Mouse (Mus musculus) CH12.LX (cell line): ENCODE measurements around the gene Olfr549. TPM values are rescaled to one million over a fixed set of nuclear protein-coding genes. Genes with fewer than 3 reads are reported as not detected.

Experiments used
- DNase-seq: peaks from one replicate; pipeline ENCODE4 v3.0.0-alpha.2; 2013; ENCODE audit errors: extremely low read depth
- H3K27ac ChIP-seq: 2 replicates; pipeline ENCODE4 v1.5.1; 2012; ENCODE audit warnings: low read depth, mild to moderate bottlenecking, control low read depth, moderate library complexity; ENCODE audit not compliant: insufficient read depth
- H3K27me3 ChIP-seq: replicated peaks from 2 replicates; pipeline ENCODE3; 2012; ENCODE audit warnings: inconsistent platforms
- H3K36me3 ChIP-seq, 2 experiments: replicated peaks in 1 of 2; 2 replicates each; pipeline versions ENCODE3 to v1.6.1; 2012; ENCODE audit warnings: inconsistent platforms in 1 of 2, low read length in 1 of 2, mild to moderate bottlenecking in 1 of 2, mixed read lengths in 1 of 2, moderate library complexity in 1 of 2; ENCODE audit not compliant: control insufficient read depth in 1 of 2, insufficient read depth in 1 of 2
- H3K4me1 ChIP-seq, 2 experiments: 2 replicates each; pipeline ENCODE4 v1.6.1; 2012; ENCODE audit warnings: inconsistent platforms in 1 of 2, moderate library complexity in 1 of 2; ENCODE audit not compliant: insufficient read depth in 2 of 2, control insufficient read depth in 1 of 2
- H3K4me2 ChIP-seq: 2 replicates; pipeline ENCODE4 v1.6.1; 2012; ENCODE audit warnings: low read depth, mild to moderate bottlenecking, control low read depth; ENCODE audit not compliant: poor library complexity, insufficient read depth, severe bottlenecking
- H3K4me3 ChIP-seq, 3 experiments: fragments of 150-350 bp in 1 of 3; sonication (generic) in 1 of 3; replicated peaks in 1 of 3; 2 replicates each; pipeline versions ENCODE3 to v1.5.1; 2011 to 2012; ENCODE audit warnings: low read depth in 2 of 3, low read length in 2 of 3, mild to moderate bottlenecking in 2 of 3, moderate library complexity in 2 of 3, control low read depth in 1 of 3, improper control_type of control experiment in 1 of 3, inconsistent platforms in 1 of 3, mixed read lengths in 1 of 3; ENCODE audit not compliant: poor library complexity in 1 of 3
- H3K79me2 ChIP-seq: replicated peaks from 2 replicates; pipeline ENCODE4 v1.6.1; 2012; ENCODE audit warnings: mild to moderate bottlenecking, moderate library complexity; ENCODE audit not compliant: control insufficient read depth, poor library complexity, insufficient read depth, severe bottlenecking; ENCODE audit errors: extremely low read depth
- H3K9ac ChIP-seq: 2 replicates; pipeline ENCODE4 v1.6.1; 2012; ENCODE audit warnings: low read depth, mild to moderate bottlenecking, control low read depth, moderate library complexity; ENCODE audit not compliant: insufficient read depth
- H3K9me3 ChIP-seq: replicated peaks from 2 replicates; pipeline ENCODE3; 2012; ENCODE audit warnings: low read length, inconsistent platforms, mixed read lengths
- BHLHE40 ChIP-seq: IDR thresholded peaks from 2 replicates; pipeline ENCODE4 v1.6.1; 2011; ENCODE audit warnings: mild to moderate bottlenecking, low read depth, low read length, improper control_type of control experiment
- CHD1 ChIP-seq: IDR thresholded peaks from 2 replicates; pipeline ENCODE4 v1.6.1; 2012; ENCODE audit warnings: low read depth, low read length, improper control_type of control experiment, inconsistent platforms
- CHD2 ChIP-seq: IDR thresholded peaks from 2 replicates; pipeline ENCODE4 v1.6.1; 2011; ENCODE audit warnings: low read length, improper control_type of control experiment
- CTCF ChIP-seq, 2 experiments: IDR thresholded peaks in 1 of 2; conservative IDR thresholded peaks in 1 of 2; 2 replicates each; pipeline ENCODE4 v1.5.1; 2011 to 2012; ENCODE audit warnings: low read depth in 2 of 2, low read length in 2 of 2, improper control_type of control experiment in 1 of 2, inconsistent platforms in 1 of 2, mild to moderate bottlenecking in 1 of 2, moderate library complexity in 1 of 2
- ELF1 ChIP-seq: IDR thresholded peaks from 2 replicates; pipeline ENCODE4 v1.6.1; 2014; ENCODE audit warnings: low read depth, mild to moderate bottlenecking, inconsistent platforms, low read length, improper control_type of control experiment
- GABPA ChIP-seq: IDR thresholded peaks from 2 replicates; pipeline ENCODE4 v1.6.1; 2012; ENCODE audit warnings: low read depth, low read length, improper control_type of control experiment, inconsistent platforms; ENCODE audit not compliant: insufficient replicate concordance
- HCFC1 ChIP-seq: IDR thresholded peaks from 2 replicates; pipeline ENCODE4 v1.6.1; 2012; ENCODE audit warnings: low read depth, mild to moderate bottlenecking, inconsistent platforms, low read length, improper control_type of control experiment
- IRF4 ChIP-seq: IDR thresholded peaks from 2 replicates; pipeline ENCODE4 v1.6.1; 2014; ENCODE audit warnings: low read depth, mild to moderate bottlenecking, inconsistent platforms, low read length, improper control_type of control experiment
- JUN ChIP-seq: IDR thresholded peaks from 2 replicates; pipeline ENCODE4 v1.6.1; 2011; ENCODE audit warnings: low read depth, mild to moderate bottlenecking, low read length, improper control_type of control experiment, moderate library complexity; ENCODE audit not compliant: insufficient read depth
- JUND ChIP-seq: conservative IDR thresholded peaks from 2 replicates; pipeline ENCODE4 v1.6.1; 2011; ENCODE audit warnings: low read depth, low read length, improper control_type of control experiment
- KAT2A ChIP-seq: IDR thresholded peaks from 2 replicates; pipeline ENCODE4 v1.6.1; 2012; ENCODE audit warnings: low read length, improper control_type of control experiment, inconsistent platforms; ENCODE audit not compliant: insufficient replicate concordance
- MAFK ChIP-seq: IDR thresholded peaks from 2 replicates; pipeline ENCODE4 v1.6.1; 2011; ENCODE audit warnings: low read length, improper control_type of control experiment; ENCODE audit not compliant: insufficient replicate concordance
- MAX ChIP-seq: IDR thresholded peaks from 2 replicates; pipeline ENCODE4 v1.6.1; 2011; ENCODE audit warnings: low read length, improper control_type of control experiment
- MYC ChIP-seq: IDR thresholded peaks from 2 replicates; pipeline ENCODE4 v1.6.1; 2011; ENCODE audit warnings: low read depth, mild to moderate bottlenecking, improper control_type of control experiment, low read length
- NELFE ChIP-seq: IDR thresholded peaks from 2 replicates; pipeline ENCODE4 v1.6.1; 2011; ENCODE audit warnings: low read depth, low read length, improper control_type of control experiment
- NRF1 ChIP-seq: IDR thresholded peaks from 2 replicates; pipeline ENCODE4 v1.6.1; 2014; ENCODE audit warnings: low read depth, mild to moderate bottlenecking, inconsistent platforms, low read length, improper control_type of control experiment, moderate library complexity
- PAX5 ChIP-seq: IDR thresholded peaks from 2 replicates; pipeline ENCODE4 v1.6.1; 2012; ENCODE audit warnings: low read length, inconsistent platforms, mixed read lengths
- POLR2AphosphoS2 ChIP-seq: IDR thresholded peaks from 2 replicates; pipeline ENCODE4 v1.6.1; 2011; ENCODE audit warnings: low read depth, low read length, improper control_type of control experiment
- RCOR1 ChIP-seq: conservative IDR thresholded peaks from 2 replicates; pipeline ENCODE4 v1.6.1; 2012; ENCODE audit warnings: low read depth, mild to moderate bottlenecking, inconsistent platforms, low read length, improper control_type of control experiment
- SIN3A ChIP-seq: IDR thresholded peaks from 2 replicates; pipeline ENCODE4 v1.6.1; 2012; ENCODE audit warnings: low read length, improper control_type of control experiment, inconsistent platforms
- TBP ChIP-seq: conservative IDR thresholded peaks from 2 replicates; pipeline ENCODE4 v1.6.1; 2011; ENCODE audit warnings: low read depth, low read length, improper control_type of control experiment
- TCF12 ChIP-seq: IDR thresholded peaks from 2 replicates; pipeline ENCODE4 v1.6.1; 2014; ENCODE audit warnings: low read depth, mild to moderate bottlenecking, inconsistent platforms, low read length, improper control_type of control experiment
- USF1 ChIP-seq: IDR thresholded peaks from 2 replicates; pipeline ENCODE4 v1.6.1; 2014; ENCODE audit warnings: low read depth, mild to moderate bottlenecking, inconsistent platforms, low read length, improper control_type of control experiment
- USF2 ChIP-seq: conservative IDR thresholded peaks from 2 replicates; pipeline ENCODE4 v1.6.1; 2011; ENCODE audit warnings: low read depth, low read length, improper control_type of control experiment
- ZNF384 ChIP-seq: IDR thresholded peaks from 2 replicates; pipeline ENCODE4 v1.6.1; 2012; ENCODE audit warnings: low read depth, low read length, improper control_type of control experiment, inconsistent platforms
- dilution Hi-C: fragments of 300-500 bp; cut with MboI; formaldehyde crosslinking; loops from 2 replicates; pipeline ENCODE4 v1.14.3; 2020; ENCODE audit warnings: low sequenced_read_pairs; ENCODE audit not compliant: extremely low pct_unique_long_range_greater_than_20kb, extremely low pct_ligation_motif_present
- in situ Hi-C: fragments of 300-500 bp; cut with MboI; formaldehyde crosslinking; loops from 3 replicates; pipeline ENCODE4 v1.14.3; 2019; ENCODE audit warnings: low sequenced_read_pairs, low pct_ligation_motif_present, low pct_unique_long_range_greater_than_20kb, mixed read lengths
- polyA plus RNA-seq: library from polyadenylated mRNA; unstranded; fragments of >175 nt; gene quantifications from 2 replicates; pipeline ENCODE4 v1.2.1, GENCODE M21; 2012; ENCODE audit warnings: low read depth; ENCODE audit not compliant: insufficient read length
- total RNA-seq, 2 experiments: library from RNA; depleted of rRNA; stranded (reverse); fragments of 300-350 nt in 1 of 2; fragments of >200 nt in 1 of 2; gene quantifications; 2 replicates each; pipeline ENCODE4 v1.2.3; 2012 to 2014

Olfr549 gene
- total and polyA plus RNA-seq, 3 experiments: not detected

DNA sequence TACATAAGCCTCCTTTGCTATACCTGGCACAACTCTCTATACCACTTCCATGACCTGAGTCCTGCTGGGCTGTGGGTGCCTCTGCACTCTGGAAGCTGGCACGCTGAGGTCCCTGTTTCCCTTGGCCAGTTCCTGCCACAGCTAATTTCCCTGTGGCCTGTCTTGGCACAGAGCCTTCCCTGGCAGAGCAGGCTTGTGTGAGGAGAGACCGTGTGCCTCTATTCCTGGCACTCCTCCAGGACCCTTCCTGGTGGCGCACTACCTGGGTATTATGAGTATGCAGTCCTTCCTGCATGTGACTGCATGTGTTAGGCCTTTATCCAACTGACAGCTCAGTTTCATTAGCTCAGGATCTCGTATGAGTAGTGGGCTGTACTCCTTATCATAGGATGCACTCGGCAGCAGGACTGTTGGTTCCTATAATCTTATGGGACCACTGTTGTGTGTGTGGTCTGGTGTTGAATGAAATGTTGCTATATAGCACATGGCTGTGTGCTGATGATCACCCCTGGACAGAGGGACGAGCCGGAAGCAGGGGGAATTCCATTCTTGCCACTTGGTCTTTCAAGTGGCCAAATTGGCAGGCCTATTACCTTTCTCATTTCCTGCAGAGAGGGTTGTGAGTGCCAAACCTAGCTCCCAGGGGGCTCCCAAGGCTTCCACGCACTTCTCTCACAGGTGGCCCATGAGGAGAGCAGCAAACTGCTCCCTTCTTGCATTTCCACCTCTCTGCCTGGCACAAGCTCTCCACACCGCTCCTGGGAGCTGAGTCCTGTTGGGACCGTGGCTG lies 33.2 kb upstream of the Olfr549 start:
- no peaks in the 10 kb centered on the region for H3K79me2 ChIP-seq
- no peak for TF ChIP-seq HCFC1
- 0 out of 2 replicates have a peak, but pooled peaks have one; percentile 7 for TF ChIP-seq BHLHE40
- no peak for TF ChIP-seq MYC
- TF ChIP-seq TCF12: 0 out of 2 replicates have a peak, but pooled peaks have one; percentile 10
- no peak for TF ChIP-seq CHD2
- TF ChIP-seq KAT2A: no peak
- TF ChIP-seq MAX: no peak
- TF ChIP-seq USF1: no peak
- TF ChIP-seq CTCF (conservative IDR thresholded peaks at IDR 0.05 in 1 of 2, IDR thresholded peaks at IDR 0.05 in 1 of 2; ENCODE audit: low read depth in 2 of 2, low read length in 2 of 2): no peak
- no peak for TF ChIP-seq JUND
- no peak for TF ChIP-seq GABPA
- no peak for TF ChIP-seq NRF1
- no peak overlapping the region for H3K27ac ChIP-seq
- H3K4me2 ChIP-seq: no peak overlapping the region
- in situ Hi-C loops: loop anchor here (25.0 kb wide), 1 partner anchor 246 kb away; the partner anchor contains the start of genes Olfr560, Olfr561 and Olfr78
- no peak for DNase-seq
- no peak overlapping the region for H3K9ac ChIP-seq
- dilution Hi-C loops: no loop called here
- H3K4me1 ChIP-seq: peaks cover 5 to 24% of the 10 kb centered on the region in 2 experiments
- no peaks in the 10 kb centered on the region for H3K9me3 ChIP-seq
- peaks cover 2% of the 10 kb centered on the region for H3K27me3 ChIP-seq
- H3K36me3 ChIP-seq: no peaks in the 10 kb centered on the region
- no peak overlapping the region for H3K4me3 ChIP-seq

DNA sequence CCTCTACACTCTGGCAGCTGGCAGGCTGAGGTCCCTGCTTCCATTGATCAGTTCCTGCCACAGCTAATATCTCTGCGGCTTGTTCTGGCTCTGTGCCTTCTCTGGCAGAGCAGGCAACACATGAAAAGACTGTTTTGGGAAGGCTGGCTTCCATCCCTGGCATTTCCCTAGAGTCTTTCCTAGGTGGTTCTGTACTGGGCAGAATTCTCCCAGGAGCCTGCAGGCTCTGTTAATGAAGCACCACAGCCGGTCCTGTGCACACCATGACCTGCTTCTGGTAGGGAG lies 32.7 kb upstream of the Olfr549 start:
- in situ Hi-C loops: loop anchor here (25.0 kb wide), 1 partner anchor 245 kb away; the partner anchor contains the start of genes Olfr560, Olfr561 and Olfr78

More for the DNA sequence above, 32.7 kb upstream of the Olfr549 start:
- DNase-seq: no peak
- Histone ChIP-seq H3K4me1 (peaks cover 5 to 24% of the 10 kb centered on the region in 2 experiments), H3K27ac (no peak overlapping the region), H3K4me3 (no peak overlapping the region), H3K9me3 (no peaks in the 10 kb centered on the region), H3K27me3 (peaks cover 2% of the 10 kb centered on the region), H3K9ac (no peak overlapping the region), H3K79me2 (no peaks in the 10 kb centered on the region), H3K4me2 (no peak overlapping the region), H3K36me3 (no peaks in the 10 kb centered on the region)
- no peak for TF ChIP-seq JUN
- no peak for TF ChIP-seq CHD2
- no peak for TF ChIP-seq TBP
- no peak for TF ChIP-seq RCOR1
- TF ChIP-seq KAT2A: no peak
- TF ChIP-seq USF1: no peak
- TF ChIP-seq NELFE: no peak
- TF ChIP-seq PAX5: no peak
- no peak for TF ChIP-seq CHD1
- TF ChIP-seq SIN3A: no peak
- no peak for TF ChIP-seq NRF1
- no peak for TF ChIP-seq POLR2AphosphoS2
- TF ChIP-seq MAX: no peak
- no peak for TF ChIP-seq ELF1
- TF ChIP-seq CTCF (conservative IDR thresholded peaks at IDR 0.05 in 1 of 2, IDR thresholded peaks at IDR 0.05 in 1 of 2; ENCODE audit: low read depth in 2 of 2, low read length in 2 of 2): no peak
- TF ChIP-seq IRF4: no peak
- no peak for TF ChIP-seq MAFK
- TF ChIP-seq ZNF384: no peak
- TF ChIP-seq USF2: no peak
- dilution Hi-C loops: no loop called here
